Mouse (Mus musculus) urinary bladder, postnatal 25 days (tissue): ENCODE results near the gene Slc13a4.

Experiments used
- DNase-seq: peaks from one replicate; pipeline ENCODE4 v3.0.0; 2022; ENCODE audit warnings: low spot score

Gene Slc13a4

DNA sequence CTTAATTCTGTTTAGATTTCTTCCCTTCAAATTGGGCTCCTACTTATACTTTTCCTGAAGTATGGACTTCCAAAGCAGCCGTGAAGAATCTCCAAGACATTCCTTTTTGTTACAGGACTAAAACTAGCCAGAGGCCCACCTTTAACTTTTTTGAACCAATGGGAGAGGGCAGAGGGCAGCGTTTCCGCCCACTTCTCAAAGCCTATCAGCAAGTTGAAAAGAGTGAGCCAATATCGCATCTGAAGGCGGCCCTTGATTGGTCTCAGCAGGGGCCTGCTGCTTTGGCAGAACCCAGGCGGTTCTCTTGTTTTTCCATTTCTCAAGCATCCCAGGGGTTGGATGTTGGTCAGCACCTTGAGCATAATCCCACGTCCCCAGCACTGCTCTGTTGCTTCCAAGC lies at the start of gene Slc13a4:
Slc13a4 (minus strand) TSS at position 95 of the 400 bp plus-strand sequence.
- no peak for DNase-seq

DNA sequence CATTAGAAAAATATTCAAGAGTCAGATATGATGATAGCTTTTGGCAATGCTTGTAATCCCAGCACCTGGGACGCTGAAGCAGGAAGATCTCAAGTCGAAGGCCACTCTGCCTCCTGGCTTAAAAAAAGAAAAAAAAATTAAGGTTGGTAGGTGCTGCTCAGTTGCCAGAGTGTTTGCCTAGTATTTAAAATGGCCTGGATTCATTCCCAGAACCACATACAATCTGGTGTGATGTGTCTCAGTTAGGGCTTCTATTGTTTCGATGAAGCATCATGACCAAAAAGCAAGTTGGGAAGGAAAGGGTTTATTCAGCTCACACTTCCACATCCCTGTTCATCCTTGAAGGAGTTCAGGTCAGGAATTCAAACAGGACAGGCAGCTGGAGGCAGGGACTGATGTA lies 47.4 kb upstream of the Slc13a4 start:
- no peak for DNase-seq

DNA sequence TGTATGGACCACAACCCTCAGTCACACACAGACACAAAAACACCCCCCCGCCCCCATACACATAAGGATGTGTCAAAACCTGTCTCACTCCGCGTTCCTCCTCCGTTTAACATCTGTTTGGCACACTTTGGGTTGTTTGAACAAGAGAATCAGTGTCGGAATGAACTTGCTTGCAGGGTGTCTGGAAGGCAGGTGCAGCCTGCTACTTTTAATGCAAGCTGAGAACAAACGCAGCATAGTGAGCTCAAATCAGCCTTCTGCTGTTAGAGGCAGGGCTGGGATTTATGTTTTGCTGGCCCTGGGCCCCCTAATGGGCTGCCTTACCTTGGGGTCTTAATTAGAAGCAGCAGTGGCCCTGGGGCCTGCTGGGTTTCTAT lies 46.7 kb upstream of the Slc13a4 start:
- DNase-seq: no peak

DNA sequence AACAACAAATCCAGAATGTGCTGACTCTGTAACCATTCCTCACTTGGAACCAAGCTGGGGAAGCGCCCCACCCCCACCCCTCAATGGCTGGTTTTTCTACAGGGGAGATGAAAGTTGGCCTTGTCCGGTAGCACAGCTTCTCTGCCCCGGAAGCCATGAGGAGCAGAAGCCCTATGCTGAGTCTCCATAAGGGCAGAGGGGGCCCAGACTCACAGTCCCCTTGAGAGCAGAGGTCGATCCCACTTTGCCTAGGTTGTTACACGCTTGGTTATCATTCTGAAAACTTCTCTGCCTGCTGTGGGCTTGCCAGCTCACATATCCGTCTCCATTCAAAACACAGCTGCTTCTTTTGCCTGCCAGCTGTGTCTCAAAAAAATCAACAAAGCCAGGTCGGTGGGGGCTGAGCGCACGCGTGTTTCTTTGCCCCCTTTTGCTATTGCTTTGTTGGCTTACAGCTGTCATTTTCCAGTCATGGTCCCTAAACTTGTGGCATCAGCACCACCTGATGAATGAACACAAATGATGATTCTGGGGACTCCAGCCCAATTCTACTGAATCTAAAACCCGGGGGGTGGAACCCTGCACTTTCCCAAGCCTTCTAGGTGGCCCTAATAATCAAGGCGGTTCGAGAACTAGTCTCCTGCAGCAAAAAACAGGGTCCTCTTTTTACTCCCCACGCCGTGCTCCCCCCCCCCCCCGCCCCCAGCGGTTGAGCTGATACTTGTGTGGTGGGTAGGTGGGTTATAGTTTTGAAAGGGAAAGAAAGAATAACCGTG lies 46.1 kb upstream of the Slc13a4 start:
- no peak for DNase-seq

GRCm38 (mm10) chr6:35353416-35353815 lies 45.5 kb upstream of the Slc13a4 start:
- DNase-seq: no peak

- DNase-seq: no peak
These were observed 44.9 kb upstream of the Slc13a4 start for GRCm38 (mm10) chr6:35352867-35353266.

DNA sequence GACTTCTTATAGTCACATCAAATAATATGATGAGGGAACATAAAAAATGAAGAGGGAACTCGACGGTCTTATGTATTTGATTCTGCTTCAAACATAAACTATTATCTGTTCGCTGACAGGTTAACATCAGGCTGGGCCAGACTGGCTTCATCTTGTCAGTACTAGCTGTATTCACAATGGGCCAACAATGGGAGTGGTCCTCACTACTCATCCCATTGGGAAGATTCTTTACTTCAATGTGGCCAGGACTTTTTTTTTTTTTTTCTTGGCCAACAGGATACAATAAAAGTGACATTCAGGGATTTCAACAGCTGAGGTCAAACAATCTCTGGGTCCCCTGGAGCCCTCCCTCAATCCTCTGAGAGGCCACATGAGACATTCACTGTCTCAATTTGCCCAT lies 43.9 kb upstream of the Slc13a4 start:
- no peak for DNase-seq

DNA sequence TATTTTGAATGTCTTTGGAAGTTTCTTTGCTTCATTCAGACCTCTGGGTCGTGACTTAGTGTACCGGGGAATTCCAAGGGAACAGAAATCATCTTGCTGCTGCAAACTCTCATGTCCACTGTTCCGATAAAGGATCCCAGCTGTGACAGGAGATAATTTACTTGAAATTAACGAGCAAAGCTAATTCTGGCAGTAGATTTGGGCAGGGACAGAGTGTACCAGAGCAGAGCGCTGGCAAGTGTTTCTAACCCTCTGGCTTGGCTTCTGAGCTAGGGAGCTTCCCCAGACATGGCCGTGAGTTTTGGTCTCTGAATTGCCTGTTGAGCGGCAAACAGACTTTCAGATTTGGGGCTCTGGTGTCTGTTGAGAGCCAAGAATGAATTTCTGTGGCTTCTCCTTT lies 41.9 kb upstream of the Slc13a4 start:
- no peak for DNase-seq

- DNase-seq: no peak
These were observed 30.7 kb upstream of the Slc13a4 start for GRCm38 (mm10) chr6:35338640-35339039.

- no peak for DNase-seq
These were observed 29.9 kb upstream of the Slc13a4 start for GRCm38 (mm10) chr6:35337836-35338235.

DNA sequence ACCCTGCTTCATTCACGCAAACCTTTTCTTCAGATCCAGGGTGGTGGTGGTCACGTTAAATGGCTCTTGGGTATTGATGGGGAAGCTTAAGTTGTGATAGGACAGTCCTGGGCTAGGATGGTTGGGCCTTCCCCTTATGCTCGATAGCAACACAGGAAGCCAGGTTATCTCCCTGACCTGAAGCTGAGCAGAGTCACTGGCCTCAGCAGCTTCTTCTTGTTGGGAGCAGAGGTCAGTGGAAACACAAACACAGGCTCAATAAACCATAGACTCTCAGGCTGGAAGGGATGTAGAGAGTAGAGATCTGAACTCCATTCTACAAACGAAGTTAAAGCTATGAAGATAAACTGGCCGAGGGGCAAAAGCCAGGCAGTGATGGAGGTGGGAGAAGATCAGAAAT lies 27.5 kb upstream of the Slc13a4 start:
- no peak for DNase-seq

GRCm38 (mm10) chr6:35334278-35334677 lies 26.3 kb upstream of the Slc13a4 start:
- no peak for DNase-seq

DNA sequence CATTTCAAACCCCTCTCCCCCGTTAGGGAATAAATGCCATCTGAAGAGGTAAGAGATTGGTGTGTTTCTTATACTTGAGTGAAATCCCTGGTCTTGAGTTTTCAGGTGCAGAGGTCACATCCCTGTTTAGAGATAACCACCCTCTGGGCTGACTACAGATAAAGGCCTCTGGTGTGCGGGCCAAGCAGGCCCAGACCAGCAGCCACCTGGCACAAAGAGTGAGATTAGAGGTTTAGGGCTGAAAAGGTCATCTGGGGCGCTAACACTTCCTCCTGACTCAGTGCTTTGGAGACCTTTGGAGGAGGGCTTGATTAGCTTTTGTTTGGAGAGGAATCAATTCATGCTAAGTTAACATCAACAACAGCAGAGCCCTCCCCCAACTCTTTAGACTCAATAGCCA lies 25.7 kb upstream of the Slc13a4 start:
- DNase-seq: no peak

DNA sequence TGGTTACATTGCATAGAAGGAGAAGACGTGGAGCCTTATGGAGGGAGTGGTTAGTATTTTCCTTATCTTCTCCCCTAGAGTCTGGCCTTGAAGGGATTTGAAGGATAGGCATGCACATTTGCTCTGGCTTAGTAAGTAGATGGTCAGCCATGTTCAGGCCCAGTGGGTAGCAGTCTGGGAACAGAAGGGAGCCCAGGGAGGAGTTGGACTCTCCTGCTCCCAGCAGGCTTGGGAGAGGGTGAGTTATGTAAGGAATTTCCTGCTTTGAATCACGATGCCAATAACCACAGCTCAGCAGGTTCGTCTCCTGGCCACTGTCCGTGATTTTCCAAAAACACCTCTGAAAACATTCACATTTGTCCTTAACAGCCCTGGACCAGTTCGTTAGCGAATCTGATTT lies 22.9 kb upstream of the Slc13a4 start:
- DNase-seq: no peak

GRCm38 (mm10) chr6:35329956-35330355 lies 22.0 kb upstream of the Slc13a4 start:
- no peak for DNase-seq

DNA sequence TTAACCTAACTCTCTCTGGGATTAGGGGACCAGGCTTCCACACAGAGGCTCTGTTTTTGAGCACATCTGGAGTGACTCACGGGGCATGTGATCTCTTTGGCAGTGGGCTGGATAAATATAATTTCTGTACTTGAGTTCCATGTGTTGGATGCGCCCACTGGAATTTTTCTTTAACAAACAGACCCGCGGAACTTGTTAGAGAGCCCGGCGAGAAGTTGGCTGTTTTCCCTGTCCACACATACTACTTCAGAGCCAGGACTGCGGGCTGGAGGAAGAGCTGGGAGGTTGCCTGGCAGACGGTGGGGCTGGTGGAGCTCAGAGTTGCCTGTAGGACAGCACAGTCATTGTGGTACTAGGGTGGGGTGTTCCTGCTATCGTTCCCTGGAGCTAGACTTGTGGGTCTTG lies 18.2 kb upstream of the Slc13a4 start, which contains the start of gene Fam180a:
Fam180a (minus strand) TSS at position 31 of the 405 bp plus-strand sequence.
- DNase-seq: peak; percentile 41

DNA sequence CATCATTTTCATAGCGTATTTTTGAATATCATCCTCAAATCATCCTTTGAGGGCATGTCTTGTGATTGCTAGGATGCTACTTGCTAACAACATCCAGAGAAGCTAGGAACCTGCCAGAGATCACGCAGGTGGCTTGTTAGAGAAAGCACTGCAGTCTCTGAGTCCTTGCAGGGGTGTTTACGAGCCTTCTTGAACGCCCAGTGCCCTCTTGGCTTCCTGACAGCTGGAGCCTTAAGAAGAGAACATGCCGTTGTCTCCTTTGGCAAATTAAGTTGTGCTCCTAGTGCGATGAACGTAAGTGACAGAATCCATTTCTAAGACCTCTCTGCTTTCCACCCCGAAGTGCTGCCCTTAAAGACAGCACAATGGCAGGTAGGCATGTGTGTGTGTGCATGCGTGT lies 16.4 kb upstream of the Slc13a4 start:
- DNase-seq: no peak

GRCm38 (mm10) chr6:35323046-35323445 lies 15.1 kb upstream of the Slc13a4 start:
- peak; percentile 72 for DNase-seq

DNA sequence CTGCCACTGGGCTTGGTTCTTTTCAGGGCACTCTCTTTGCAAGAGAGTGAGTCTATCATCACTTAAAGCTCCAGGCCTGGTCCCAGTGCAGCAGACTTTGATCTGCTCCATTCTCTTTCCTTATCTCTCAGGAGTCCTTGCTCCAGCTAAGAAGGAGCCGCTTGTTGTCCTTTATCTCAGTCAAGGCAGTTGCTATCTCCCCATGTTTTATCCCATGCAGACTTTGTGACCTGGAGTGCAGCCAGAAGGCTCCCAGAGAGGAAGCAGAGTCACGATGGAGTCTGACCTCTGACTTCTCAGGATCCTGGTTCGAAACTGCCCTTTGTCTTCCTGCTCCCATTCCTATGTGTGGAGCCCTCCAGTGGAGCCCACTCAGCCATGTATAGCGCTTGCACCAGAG lies 13.2 kb upstream of the Slc13a4 start:
- no peak for DNase-seq

- DNase-seq: no peak
These were observed 11.9 kb upstream of the Slc13a4 start for GRCm38 (mm10) chr6:35319850-35320249.

- no peak for DNase-seq
These were observed 5.6 kb upstream of the Slc13a4 start for GRCm38 (mm10) chr6:35313520-35313919.

GRCm38 (mm10) chr6:35309406-35309805 lies 1.5 kb upstream of the Slc13a4 start:
- DNase-seq: no peak

- DNase-seq: no peak
These were observed 795 bp downstream of the Slc13a4 start for GRCm38 (mm10) chr6:35307136-35307535.

DNA sequence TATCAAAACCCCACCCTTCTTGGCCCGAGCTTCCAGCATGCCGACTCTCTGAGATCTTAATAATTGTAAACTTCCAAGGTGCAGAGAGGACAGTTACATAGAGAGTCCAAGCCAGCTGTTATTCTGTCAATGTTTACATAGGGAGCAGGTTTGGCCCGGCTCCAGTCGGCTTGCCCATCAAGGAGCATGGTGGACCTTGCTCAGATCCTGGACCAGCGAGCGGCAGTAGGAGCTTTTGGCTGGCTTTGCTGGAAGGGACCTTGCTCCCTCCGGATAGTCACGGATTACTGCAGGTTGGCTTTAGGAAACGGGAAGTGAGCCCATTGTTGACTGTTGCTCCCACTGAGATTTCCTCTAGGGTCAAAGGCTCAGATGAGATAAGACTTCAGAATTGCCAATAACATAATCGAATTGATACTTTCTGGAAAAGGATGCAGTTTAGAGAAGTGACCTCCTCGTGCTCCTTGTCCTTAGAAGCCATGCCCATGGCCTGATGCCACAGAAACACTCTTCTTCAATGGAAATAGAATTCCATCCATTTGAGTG lies 4.5 kb downstream of the Slc13a4 start:
- no peak for DNase-seq
